Mouse (Mus musculus): ENCODE measurements around the gene Ppp1r8.

The Ppp1r8 gene

DNA sequence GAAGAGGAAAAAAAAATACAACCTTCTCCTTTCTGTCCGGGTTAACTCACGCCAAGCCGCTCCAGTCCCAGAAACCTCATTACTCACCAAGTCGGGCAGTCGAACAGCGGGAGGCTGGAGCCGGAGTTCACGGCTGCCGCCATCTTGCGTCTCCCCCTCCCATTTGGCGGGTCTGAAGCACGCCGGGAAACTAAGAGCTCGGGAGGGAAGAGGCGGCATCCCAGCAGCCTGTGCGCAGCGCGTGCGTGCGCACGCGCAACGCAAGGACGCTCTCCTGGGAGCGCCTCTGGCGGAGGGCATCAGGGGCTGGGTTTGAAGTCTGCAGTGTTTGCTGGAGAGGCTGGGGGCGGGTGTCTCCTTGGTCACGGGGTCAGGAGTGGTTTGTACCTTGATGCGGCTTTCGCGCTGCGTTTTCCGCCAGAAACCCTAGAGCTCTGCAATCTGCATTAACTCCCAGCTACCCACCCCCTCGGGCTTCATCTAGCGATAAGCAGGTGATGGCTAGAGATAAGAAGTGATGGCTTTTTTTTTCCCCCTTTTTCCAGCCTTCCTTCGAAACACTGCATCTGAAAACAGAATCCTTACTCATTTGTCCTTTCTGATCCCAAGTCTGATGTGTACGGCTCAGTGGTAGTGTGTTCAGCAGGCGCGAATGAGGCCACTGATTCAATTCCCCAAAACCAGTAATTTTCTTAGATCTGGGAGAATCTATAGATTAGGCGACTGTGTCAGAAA, at the start of gene Ppp1r8:
Ppp1r8 (minus strand) TSS at position 200 of the 735 bp plus-strand sequence.
- peak; percentile 91 for DNase-seq

DNA sequence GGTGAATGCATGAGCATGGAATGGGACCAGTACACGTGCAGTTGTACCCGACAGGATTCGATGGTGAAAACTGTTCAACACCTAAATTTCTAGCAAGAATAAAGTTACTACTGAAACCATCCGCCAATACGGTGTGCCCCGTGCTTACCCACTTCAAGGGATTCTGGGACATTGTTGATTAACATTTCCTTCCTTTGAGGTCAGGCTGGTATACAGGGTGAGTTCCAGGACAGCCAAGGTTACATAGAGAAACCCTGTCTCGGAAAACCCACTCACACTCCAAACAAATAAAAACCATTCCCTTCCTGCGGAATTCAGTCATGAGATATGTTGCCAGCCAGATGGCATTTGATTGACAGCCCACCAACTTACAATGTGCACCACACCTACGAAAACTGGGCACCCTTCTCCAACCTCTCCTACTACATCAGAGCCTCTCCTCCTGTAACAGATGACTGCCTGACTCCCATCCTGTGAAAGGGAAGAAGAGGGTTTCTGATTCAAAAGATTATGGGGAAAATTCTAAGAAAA, 41.9 kb upstream of the Ppp1r8 start:
- DNase-seq, result peak; percentile 52

DNA sequence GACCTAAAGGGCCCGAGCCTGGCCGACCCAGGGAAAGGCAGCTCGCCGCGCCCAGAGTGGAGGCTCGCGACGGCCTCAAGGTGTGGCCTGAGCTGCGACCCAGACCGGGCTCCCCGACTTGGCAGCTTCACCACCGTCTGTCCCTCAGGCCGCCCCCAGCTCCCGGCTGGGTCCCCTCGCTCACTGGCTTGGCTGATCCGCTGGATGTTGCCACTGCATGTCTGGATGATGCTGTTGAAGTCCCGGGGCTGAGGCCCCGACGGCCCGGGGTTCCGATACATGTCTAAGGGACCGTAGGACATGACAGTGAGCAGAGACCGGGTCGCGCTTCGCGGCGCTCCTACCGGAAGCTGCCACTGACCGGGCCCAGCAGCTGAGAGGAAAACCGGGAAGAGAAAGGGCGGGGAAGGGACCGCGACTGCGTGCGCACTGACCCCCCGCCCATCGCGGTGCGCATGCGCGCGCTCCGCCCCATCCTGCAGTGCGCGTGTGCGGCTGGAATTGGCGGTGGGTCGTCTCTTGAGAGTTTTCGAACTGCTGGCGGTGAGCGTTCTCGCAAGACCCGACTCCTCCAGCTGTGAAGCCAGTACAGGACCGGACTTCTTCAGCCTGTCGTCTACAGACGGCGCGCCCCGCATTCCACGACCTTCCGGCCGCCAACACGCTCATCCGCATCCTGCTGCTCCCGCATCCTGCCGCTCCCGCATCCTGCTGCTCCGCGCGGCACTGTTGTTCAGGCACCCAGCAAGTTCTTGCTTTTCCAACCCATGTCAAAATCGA, 41.3 kb upstream of the Ppp1r8 start, which contains the start of gene Stx12:
Stx12 (minus strand) TSS at position 446 of the 780 bp plus-strand sequence.
- DNase-seq, result peak; percentile 92

DNA sequence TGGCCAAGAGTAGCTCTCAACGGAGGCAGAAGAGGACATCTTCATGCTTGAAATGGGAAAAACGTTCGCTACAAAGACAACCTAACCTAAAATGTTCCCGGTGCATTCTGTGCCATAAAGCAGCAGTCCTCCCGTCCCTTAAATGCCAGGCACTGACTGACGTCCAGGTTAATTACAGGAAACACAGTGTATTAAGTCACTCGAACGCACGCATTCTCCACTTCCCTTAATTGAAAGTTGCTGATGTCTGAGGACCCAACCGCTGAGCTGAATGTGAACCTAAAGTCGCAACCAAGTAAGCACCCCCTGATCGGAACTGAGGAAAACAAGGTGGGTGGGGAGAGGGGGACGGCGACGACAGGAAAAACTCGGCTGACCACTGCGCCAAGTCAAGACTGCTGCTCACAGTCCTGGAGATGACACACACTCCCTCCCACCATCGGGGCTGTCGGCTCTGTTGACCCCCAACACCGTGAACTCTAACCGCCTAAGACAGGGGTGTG, 40.6 kb upstream of the Ppp1r8 start:
- DNase-seq, result peak; percentile 28

DNA sequence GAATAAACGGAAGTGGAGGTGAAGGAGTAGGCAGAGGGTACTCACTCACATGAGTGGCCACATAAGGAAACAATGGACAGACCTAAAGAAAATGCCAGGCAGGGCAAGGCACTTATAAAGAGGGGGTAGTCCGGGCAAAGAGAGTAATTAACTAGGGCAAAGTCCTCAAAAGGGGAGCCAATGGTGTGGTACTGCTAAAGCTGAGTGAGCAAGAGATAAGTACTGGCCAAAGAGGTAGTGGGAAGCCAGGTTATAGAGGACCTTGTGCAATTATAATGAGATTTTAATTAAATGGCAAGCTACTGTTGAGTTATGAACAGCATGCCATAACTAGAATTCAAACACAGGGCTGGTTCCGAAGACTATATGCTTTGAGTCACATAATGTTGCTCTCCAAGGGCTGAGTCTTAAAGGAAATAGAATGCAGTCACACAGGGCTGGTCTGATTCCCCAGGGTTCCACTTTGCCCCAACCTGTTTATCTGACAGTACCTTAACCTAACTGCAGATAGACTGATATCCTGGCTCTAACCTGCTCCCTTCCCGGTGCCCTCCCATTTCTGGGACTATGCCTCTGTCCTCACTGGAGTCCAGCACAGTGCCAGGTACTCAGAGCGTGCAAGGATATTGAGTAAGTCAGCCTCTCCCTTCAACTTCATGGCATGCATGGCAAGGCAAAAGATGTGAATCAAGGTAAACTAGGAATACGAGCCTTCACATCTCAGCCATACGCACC, 31.6 kb upstream of the Ppp1r8 start:
- no peak for DNase-seq

DNA sequence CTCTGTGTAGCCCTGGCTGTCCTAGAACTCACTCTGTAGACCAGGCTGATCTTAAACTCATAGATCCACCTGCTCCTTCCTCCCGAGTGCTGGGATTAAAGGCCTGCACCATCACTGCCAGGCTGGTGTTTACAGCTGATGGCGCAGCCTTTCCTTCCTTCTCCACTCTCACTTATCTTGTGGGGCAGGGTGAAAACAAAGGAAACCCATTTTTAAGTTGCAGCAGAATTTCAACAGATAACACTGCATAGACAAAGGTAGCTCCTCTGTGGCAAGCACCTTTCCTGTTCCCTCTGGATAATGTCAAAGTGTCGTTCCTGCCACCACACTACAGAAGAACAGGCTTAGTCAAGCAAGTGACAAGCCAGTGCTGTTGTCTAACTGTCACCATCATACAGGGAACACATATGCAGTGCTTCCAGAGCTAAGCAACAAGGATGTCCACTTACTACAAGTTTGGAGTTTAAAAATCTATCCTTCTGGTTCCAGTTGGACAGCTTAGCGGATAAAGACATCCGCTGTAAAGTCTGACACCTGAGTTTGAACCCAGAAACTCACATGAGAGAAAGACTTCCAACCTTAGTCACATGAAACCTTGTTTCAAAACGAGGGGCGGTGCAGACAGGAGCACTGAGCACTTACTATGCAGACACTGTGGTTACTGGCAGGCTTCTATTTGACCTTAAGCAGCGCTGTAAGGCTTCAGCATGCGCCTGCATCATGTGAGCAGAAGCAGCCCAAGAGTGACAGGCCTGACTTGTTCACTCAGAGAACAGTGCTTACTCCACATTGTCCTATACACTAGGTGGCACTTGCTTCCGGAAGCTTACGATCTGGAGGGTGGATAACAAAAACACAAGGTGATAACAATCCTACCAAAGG, 30.8 kb upstream of the Ppp1r8 start:
- DNase-seq, result peak; percentile 26

DNA sequence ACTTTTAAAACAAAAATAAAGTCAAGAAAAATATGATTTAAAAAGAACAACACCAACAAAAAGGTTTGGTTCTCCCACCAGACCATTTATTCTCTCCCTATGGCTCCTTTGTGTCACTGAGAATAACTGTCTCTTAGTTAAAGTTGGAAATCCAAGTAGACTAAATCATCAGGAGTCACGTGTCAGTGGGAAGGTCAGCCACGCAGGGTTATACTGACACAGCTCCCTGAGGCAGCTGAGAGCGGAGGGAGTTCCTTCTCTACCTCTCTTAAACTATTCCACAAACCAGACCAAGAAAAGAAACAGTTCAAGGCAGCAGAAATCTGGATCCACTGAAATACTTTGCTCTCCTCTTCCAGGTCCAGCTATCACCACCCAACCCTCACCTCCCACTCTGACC, 28.1 kb upstream of the Ppp1r8 start:
- DNase-seq, result no peak

DNA sequence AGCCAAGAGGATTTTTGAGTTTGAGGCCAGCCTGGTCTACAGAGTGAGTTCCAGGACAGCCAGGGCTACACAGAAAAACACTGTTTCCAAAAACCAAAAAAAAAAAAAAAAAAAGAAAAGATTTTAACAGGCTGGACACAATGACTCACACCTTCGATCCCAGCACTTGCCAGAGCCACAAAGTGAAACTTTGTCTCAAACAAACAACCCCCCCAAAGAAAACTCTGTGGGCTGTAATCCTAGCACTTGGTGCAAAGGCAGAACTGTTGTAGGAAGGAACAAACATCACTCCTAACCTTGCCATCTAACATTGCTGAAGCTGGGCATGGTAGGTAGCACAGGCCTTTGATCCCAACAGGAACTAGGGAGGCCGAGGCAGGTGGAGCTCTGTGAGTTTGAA, 21.9 kb upstream of the Ppp1r8 start:
- DNase-seq, result no peak

DNA sequence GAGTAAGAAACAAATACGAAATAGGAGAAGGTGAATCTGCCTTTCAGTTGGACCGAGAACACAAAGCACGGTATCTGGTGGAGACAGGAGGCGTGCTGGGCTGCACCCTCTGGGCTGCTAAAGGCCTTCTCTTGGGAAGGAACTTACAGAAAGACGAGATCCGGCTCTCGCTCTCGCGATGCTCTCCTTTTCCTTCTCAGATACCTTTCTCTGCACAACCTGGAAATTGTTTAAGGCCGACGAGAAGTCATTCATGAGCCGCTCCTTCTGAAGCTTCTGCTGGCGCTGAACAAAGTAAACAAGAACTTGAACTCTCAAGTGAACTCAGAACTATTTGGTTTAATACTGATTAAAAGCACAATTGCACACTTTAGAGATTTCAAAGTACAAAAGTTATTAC, 20.0 kb upstream of the Ppp1r8 start:
- DNase-seq, result peak; percentile 42

DNA sequence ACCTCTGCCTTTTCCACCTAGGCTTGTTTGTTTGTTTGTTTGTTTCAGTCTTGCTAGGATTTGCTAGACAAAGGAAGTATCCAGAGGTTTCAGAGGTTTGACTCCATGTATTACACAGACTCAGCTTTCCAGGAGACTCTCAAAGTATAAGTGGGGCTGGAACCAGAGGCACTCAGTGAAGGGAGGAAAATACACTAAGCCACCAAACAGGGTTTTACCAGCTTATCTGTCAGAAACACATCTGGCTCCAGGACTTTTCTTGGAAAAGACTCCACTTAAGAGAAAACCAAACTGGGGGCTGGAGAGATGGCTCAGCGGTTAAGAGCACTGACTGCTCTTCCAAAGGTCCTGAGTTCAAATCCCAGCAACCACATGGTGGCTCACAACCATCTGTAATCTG, 17.9 kb upstream of the Ppp1r8 start:
- DNase-seq, result no peak

DNA sequence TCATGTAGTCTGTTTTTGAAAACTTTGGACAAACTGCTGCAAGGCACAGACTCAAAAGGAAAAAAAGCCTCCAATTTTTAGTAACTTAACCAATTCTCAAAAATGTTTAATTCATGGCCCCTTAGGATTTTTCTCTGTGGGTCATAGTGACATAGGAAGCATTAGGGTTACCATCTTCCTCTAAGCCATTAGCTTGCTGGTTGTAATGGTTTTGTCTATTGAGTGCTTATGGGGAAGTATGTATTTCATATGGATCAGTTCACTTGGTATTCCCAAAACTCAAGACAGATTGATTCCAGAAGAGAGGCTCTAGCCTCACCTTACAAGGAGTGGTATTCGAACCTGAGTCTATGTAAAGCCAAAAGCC, 719 bp upstream of the Ppp1r8 start:
- no peak for DNase-seq

DNA sequence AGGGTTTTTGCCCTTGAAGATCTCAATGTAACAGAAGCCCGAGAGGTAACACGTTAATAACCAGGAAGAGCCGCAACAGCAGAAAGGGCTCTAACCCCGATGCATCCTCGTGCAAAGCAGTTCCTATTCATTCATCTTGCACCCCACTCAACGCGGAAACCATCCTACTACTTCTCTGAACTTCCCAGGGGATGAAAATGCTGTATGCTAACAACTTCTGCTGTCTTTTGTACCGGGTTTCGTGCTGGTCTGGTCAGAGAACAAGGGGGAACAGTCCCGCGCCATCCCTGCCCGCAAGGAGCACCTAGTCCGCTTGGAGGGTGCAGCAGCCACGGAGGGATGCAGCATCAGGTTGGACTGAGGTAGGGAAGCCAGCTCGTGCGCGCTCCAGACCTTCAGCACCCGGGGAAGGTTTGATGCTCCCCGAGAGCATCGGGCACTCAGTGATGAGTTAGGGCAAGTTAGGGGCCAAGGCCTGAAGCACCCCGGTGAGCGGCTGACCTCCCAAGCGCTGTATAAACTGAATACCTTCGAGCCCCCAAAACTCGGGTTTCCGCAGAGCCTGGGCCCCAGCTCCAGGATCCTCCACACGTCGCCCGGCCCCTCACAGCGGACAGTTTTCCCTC, 575 bp downstream of the Ppp1r8 start:
- DNase-seq, result no peak

DNA sequence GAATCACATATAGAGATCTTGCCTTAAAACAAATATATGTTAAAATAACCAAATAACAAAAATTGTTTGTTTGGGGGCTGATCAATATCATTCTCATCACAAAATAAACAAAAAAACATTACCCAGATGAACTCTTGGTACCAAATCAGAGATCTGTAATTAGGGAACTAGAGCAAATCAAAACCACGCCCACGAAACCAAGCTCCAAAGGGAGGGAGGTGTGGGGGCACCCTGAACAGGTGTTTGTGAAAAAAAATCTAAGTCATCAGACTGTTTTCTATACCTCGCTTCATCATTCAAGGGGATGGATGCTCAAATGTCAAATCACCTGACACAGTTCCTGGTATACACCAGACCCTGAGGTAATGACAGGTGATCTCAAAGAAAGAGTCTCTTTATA, 1.5 kb downstream of the Ppp1r8 start:
- DNase-seq, result no peak

DNA sequence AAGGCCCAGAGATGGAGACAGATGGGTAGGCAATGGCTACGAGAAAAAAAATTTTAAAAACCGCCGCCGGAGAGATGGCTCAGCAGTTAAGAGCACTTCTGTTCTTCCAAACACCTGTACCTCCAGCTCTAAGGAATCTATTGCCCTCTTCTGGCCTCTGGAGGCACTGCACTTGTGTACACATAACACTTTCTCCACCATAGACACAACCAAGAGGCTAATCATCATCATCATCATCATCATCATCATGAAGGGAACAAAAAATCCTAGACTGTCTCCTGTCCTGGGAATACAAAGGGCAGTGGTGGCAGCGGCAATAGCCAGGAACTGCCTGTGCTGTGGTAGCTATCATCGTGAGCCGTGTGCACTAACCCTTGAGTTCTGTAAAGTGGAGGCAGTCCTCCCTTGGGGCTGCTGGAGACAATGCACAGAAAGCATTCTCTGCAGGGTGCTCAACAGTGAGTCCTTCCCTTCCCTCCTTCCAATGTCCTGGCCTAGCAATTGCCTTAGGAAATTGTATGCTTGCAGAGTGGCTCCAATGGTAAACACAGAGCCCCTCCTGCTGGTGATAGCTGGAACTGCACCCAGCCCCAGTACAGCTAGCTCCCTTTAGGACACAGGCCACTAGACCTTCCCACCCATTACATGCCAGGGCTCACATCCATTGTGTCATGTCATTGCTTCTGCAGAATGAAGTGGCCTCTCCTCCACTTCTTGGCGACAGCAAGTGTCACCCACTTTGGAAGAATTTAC, 19.2 kb downstream of the Ppp1r8 start:
- DNase-seq, result peak; percentile 86

DNA sequence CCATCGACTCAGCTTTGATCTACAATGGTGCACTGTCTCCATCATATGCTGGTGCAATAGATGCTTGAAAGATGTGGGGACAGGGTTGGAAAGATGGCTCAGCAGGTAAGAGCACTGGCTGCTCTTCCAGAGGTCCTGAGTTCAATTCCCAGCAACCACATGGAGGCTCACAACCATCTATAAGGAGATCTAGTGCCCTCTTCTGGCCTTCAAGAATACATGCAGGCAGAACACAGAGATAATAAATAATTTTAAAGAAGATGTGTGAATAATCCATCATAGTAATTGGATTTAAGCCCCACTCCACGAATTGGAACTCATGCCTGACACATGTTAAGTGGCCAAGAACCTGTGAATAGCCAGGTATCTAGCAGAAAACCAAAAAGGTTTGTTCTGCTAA, 24.5 kb downstream of the Ppp1r8 start:
- DNase-seq, result no peak

DNA sequence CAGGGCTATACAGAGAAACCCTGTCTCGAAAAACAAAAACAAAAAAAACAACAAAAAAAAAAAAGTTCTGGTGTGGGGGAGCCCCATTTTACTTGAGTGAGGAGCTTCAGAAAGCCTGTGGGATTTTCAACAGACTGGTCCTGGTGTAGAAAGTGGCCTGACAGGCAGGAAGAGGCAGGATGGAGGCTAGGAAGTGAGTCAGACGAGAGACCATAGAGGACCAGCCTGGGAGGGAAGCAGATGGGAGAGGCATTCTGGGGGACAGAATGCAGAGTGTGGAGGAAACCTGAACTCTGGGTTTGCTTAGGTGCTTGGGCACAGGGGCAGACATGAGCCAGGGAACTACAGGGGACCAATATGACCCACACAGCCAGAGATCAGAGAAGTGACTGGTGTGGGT, 26.1 kb downstream of the Ppp1r8 start:
- no peak for DNase-seq

DNA sequence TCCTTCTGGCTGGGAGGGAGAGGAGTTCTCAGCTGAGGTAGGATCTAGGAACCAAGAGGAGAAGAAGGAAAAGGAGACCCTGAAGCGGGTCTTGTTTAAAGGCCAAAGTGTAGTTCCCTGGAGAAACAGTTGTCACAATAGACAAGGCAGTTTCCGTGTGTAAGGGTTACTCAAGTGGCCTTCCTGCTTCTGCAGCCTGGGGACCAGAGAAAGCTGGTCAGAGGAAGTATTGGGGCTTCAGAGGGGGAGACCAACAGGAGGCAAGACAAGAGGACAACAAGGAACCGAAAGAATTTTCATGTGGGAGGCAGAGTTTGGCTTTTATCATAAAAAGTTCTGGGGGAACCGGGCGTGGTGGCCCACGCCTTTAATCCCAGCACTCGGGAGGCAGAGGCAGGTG, 26.6 kb downstream of the Ppp1r8 start:
- DNase-seq, result peak; percentile 56

DNA sequence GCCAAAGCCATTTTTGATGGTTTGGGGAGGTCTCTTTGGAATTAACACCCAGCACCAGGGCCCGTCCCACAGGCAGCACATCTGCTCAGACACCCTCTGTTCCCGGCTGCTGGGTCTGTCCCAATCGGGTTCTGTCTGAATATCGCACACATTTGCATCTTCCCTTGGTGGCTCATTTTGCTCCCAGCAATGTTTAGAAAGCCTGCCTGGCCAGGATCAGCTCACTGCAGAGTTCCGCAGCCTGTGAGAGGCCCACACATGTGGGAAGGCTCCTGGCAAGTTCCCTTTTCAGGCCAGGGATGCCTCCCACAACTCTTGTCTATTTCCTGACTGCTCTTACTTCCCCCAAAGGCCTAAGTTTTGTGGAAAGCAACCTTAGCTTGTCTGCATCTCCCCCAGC, 33.3 kb downstream of the Ppp1r8 start:
- peak; percentile 50 for DNase-seq

DNA sequence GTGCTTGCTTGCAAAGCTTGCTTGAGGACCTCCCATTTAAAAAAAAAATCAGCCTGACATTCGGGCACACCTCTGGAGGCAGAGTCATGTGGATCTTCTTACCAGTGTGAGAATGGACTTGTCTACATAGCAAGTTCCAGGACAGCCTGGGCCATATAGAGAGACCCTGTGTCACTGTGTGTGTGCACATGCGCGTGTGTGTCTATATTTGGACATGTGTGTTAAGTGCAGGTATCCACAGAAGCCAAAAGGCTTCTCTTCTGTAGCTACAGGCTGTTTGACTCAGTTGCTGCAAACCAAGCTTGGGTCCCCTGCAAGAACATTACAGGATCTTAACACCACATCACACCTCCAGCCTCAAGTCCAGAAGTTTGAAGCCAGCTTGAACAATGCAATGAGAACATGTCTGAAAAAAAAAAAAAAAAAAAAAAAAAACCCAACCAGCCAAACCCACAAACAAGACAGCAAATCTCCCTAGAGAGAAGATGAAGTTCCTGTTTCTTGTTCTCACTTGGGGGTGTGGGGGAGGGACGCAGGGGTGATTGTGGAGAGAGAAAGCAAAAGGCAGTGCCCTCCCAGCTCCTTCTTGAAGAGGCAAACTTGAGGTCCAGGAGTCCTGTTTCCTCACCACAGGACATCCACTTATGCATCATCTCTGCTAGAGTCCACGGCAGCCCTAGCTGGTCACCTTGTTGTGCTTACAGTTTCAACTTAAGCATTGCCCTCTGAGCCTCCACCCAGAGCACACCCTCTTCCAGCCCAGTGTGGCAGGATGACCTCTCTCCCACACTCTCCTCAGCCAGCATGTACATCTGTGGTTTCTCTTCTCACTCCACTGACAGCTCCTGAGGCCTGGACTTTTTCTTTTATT, 35.0 kb downstream of the Ppp1r8 start:
- DNase-seq, result peak; percentile 51

Measured in lung, postnatal 36 days (tissue).